Comparison of ENCODE assay signal across 16 mouse cellular contexts in genomic region chr11:3759433-3759832, GRCm38 (mm10).
DNase-seq lines count a peak whose midpoint lies in the region; TF ChIP-seq lines count a peak whose summit lies in the region.
"Had no signal": no experiment of that assay in that cellular context is flagged by ENCODE, and none has a peak within 500 bp of the region (broad histone marks: within the 10 kb centered on the region; RNA-seq: fewer than 3 reads in every experiment).

No protein-coding gene starts in this region.

- DNase-seq in cerebellum, adult 11-12 months = peak; percentile 71
- DNase-seq in cerebellum, postnatal 4 days (ENCODE audit: low spot score in 2 of 2) = no peak
- peak; percentile 62 to 74 for DNase-seq in cerebellum, adult 18-20 months
- peak; percentile 77 for DNase-seq in cerebellum, adult 9-11 months
- no peak for DNase-seq in lung, postnatal 14 days
- DNase-seq in heart, postnatal 25 days (ENCODE audit: low spot score) = no peak
- DNase-seq: adrenal gland, postnatal 10 days; gastrocnemius, postnatal 10 days; heart, adult 18-20 months; heart, postnatal 14 days; kidney, adult 2 months had no signal

- no peak overlapping the region for H3K4me3 ChIP-seq in cortical plate, adult 2 months (ENCODE audit: insufficient read depth, low read length)
- H3K4me3 ChIP-seq: forebrain, embryonic 13.5 days; heart, embryonic 15.5 days; hindbrain, embryonic 10.5 days had no signal

- intact Hi-C loops in heart, postnatal 25 days (cut with DNase I) = no loop called here

- peak overlapping the region; percentile 21; the same call in 1 of the 2 replicates for H3K27ac ChIP-seq in cortical plate, adult 2 months (ENCODE audit: insufficient read depth, low read length)
- H3K27ac ChIP-seq: forebrain, embryonic 13.5 days; heart, embryonic 15.5 days; hindbrain, embryonic 10.5 days; hindbrain, embryonic 14.5 days had no signal

- no peak for TF ChIP-seq CTCF in cortical plate, adult 2 months (IDR thresholded peaks at IDR 0.05; ENCODE audit: extremely low read depth, insufficient read depth, low read length)

- H3K4me1 ChIP-seq in cortical plate, adult 2 months (ENCODE audit: control insufficient read depth, insufficient read depth, low read length) = peaks cover 6% of the 10 kb centered on the region; the same call in 1 of the 2 replicates

- no peak for TF ChIP-seq POLR2A in cortical plate, adult 2 months (IDR thresholded peaks at IDR 0.05; ENCODE audit: extremely low read depth, insufficient read depth, low read length)

Comparison
In these comparisons a context has a peak if more than half of its experiments do, and no peak if none do; other contexts are left out.
1. DNase-seq: peak in cerebellum, adult 11-12 months (single experiment), cerebellum, adult 18-20 months (2 of 2) and cerebellum, adult 9-11 months (single experiment); none in cerebellum, postnatal 4 days (0 of 2), lung, postnatal 14 days (single experiment) and heart, postnatal 25 days (single experiment).